Mouse (Mus musculus) heart, embryonic 13.5 days (tissue): ENCODE data around the gene Noct. TPM values are rescaled to one million over a fixed set of nuclear protein-coding genes. Genes with fewer than 3 reads are reported as not detected.

Source experiments
- ATAC-seq: fragments of 200-750 bp; cut with Nextera tagmentation; 2 replicates; pipeline ENCODE4 v1.8.0; 2017; ENCODE audit warnings: moderate TSS enrichment; ENCODE audit not compliant: insufficient number of reproducible peaks, low FRiP score, low TSS enrichment; ENCODE audit errors: extremely low read depth
- H3K27ac ChIP-seq: fragments of 300-500 bp; sonication (generic); replicated peaks from 2 replicates; pipeline ENCODE4 v1.5.1; 2015; ENCODE audit warnings: moderate library complexity, mild to moderate bottlenecking, inconsistent platforms
- H3K27me3 ChIP-seq: fragments of 300-500 bp; sonication (generic); replicated peaks from 2 replicates; pipeline ENCODE4 v1.6.1; 2015; ENCODE audit warnings: mild to moderate bottlenecking, inconsistent platforms
- H3K36me3 ChIP-seq: fragments of 300-500 bp; sonication (generic); 2 replicates; pipeline ENCODE4 v1.6.1; 2015; ENCODE audit warnings: mild to moderate bottlenecking, inconsistent platforms
- H3K4me1 ChIP-seq: fragments of 300-500 bp; sonication (generic); 2 replicates; pipeline ENCODE4 v1.6.1; 2015; ENCODE audit warnings: inconsistent platforms
- H3K4me2 ChIP-seq: fragments of 300-500 bp; sonication (generic); 2 replicates; pipeline ENCODE4 v1.6.1; 2015; ENCODE audit warnings: inconsistent platforms, mild to moderate bottlenecking, moderate library complexity
- H3K4me3 ChIP-seq: fragments of 300-500 bp; sonication (generic); 2 replicates; pipeline ENCODE4 v1.5.1; 2015; ENCODE audit warnings: moderate library complexity, mild to moderate bottlenecking, inconsistent platforms
- H3K9ac ChIP-seq: fragments of 300-500 bp; sonication (generic); 2 replicates; pipeline ENCODE4 v1.6.1; 2015; ENCODE audit warnings: inconsistent platforms, mild to moderate bottlenecking, moderate library complexity
- H3K9me3 ChIP-seq: fragments of 300-500 bp; sonication (generic); 2 replicates; pipeline ENCODE4 v1.6.1; 2016; ENCODE audit warnings: inconsistent platforms
- WGBS: fragments of 180-500 bp; shearing (Covaris S2); methylation state at CpG from one replicate; pipeline ENCODE4 v1.1.7; 2015; ENCODE audit warnings: mixed read lengths; 5-methylcytosine and 5-hydroxymethylcytosine counted together
- polyA plus RNA-seq: library from polyadenylated mRNA; unstranded; fragments of >200 nt; fragmentation: Nextera tagmentation; extraction: Ambion mirVana; gene quantifications from 2 replicates; pipeline ENCODE4 v1.2.1, GENCODE M21; 2015

Gene Noct
- polyA plus RNA-seq, 1 experiment from 2014 or later, result 8.6 TPM

DNA sequence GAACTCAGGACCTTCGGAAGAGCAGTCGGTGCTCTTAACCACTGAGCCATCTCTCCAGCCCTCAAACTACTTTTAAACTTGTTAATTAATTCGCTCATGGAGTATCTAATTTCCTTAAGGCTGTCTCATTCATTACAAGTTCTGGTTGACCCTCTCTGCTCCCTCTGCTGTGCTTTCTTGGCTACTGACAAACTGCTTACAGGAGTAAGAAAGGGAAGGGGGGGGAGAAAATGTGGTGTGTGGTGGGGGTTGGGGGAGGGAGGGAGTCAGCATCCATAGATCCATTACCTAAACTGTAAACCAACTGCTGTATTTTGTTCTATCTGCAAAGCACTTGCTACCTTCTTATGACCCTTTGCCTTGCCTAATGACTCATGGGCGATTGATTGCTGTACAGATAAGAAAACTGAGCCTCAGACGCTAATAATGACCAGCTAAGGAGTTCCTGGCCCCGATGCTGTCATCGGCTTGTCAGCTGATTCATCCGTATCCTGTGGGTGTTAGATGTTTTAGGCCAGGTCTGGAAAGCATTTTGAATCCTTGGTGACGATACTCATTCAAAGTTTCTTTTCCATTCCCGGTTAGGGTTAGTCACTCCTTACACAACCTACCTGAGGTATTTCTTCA, 1.3 kb upstream of the Noct start:
- no peak for ATAC-seq
- Histone ChIP-seq H3K4me3 (0 out of 2 replicates have a peak overlapping the region, but pooled peaks have one; percentile 95), H3K4me2 (peak overlapping the region; percentile 91), H3K9me3 (no peaks in the 10 kb centered on the region), H3K27ac (peak overlapping the region; percentile 42; the same call in 1 of the 2 replicates), H3K9ac (0 out of 2 replicates have a peak overlapping the region, but pooled peaks have one; percentile 14), H3K4me1 (peaks cover 56% of the 10 kb centered on the region), H3K36me3 (no peaks in the 10 kb centered on the region), H3K27me3 (no peaks in the 10 kb centered on the region)
- WGBS, result 46% methylated on average over 10 of the region's 10 CpGs

- no peaks in the 10 kb centered on the region for H3K27me3 ChIP-seq
- no peaks in the 10 kb centered on the region for H3K9me3 ChIP-seq
- H3K9ac ChIP-seq, result peak overlapping the region; percentile 94; the same call in 1 of the 2 replicates
- peak overlapping the region; percentile 42; the same call in 1 of the 2 replicates for H3K27ac ChIP-seq
- H3K4me3 ChIP-seq, result peak overlapping the region; percentile 95
- no peaks in the 10 kb centered on the region for H3K36me3 ChIP-seq
- 26% methylated on average over 5 of the region's 5 CpGs for WGBS
- peaks cover 57% of the 10 kb centered on the region for H3K4me1 ChIP-seq
- ATAC-seq, result no peak
- peak overlapping the region; percentile 91 for H3K4me2 ChIP-seq
Measured at GRCm38 (mm10) chr3:51223556-51223955, 691 bp upstream of the Noct start.

DNA sequence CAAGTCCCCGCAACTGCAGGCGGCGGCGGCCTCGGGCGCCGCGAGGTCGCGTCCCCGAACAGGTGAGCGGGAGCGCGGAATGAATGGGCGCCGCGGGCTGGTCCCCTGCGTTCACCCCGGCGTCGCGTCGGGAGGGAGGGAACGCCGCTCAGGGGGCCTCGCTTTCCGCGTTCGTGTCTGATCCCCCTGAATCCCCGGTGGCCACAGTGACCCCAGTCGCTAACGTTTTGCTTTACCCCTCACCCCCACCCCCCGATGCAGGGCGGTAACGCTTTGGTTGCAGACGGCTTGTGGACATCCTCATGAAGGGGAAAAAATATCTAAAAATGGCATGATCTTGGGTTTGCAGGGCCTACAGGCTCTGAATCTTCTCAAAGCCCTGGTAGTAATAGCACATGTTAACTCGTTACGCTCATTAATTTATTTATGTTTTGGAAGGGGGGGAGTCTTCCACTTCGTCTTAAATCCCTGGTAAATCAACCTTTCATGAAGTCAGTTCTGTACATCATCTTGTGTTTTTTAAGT, 1.0 kb downstream of the Noct start:
- Histone ChIP-seq H3K27me3 (no peaks in the 10 kb centered on the region), H3K4me3 (peak overlapping the region; percentile 95), H3K27ac (peak overlapping the region; percentile 96), H3K4me1 (peaks cover 72% of the 10 kb centered on the region), H3K9ac (peak overlapping the region; percentile 94), H3K36me3 (no peaks in the 10 kb centered on the region), H3K9me3 (no peaks in the 10 kb centered on the region), H3K4me2 (peak overlapping the region; percentile 91)
- no peak for ATAC-seq
- 2% methylated on average over 39 of the region's 39 CpGs for WGBS

DNA sequence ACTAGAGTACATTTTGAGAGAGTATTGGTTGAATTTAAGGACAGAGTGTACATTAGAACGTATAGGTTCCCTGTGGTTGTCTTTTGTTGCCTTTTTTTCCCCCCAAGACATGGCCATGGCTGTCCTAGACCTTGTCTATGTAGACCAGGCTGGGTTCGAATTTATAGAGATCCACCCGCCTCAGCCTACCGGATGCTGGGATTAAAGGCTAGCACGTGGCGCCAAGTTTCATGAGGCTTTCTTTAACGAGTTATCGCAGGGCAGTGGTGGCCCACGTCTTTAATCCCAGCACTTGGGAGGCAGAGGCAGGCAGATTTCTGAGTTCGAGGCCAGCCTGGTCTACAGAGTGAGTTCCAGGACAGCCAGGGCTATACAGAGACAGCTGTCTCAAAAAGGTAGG, 1.7 kb downstream of the Noct start:
- Histone ChIP-seq H3K4me1 (peaks cover 72% of the 10 kb centered on the region), H3K4me2 (peak overlapping the region; percentile 91), H3K27ac (no peak overlapping the region), H3K27me3 (no peaks in the 10 kb centered on the region), H3K9ac (peak overlapping the region; percentile 94; the same call in 1 of the 2 replicates), H3K36me3 (no peaks in the 10 kb centered on the region), H3K4me3 (peak overlapping the region; percentile 95), H3K9me3 (no peaks in the 10 kb centered on the region)
- 91% methylated on average over 10 of the region's 10 CpGs for WGBS
- no peak for ATAC-seq

- 74% methylated on average over 3 of the region's 3 CpGs for WGBS
- ATAC-seq, result no peak
- H3K4me2 ChIP-seq, result peak overlapping the region; percentile 91
- no peaks in the 10 kb centered on the region for H3K27me3 ChIP-seq
- H3K36me3 ChIP-seq, result no peaks in the 10 kb centered on the region
- H3K4me3 ChIP-seq, result peak overlapping the region; percentile 95
- H3K4me1 ChIP-seq, result peaks cover 72% of the 10 kb centered on the region
- H3K27ac ChIP-seq, result no peak overlapping the region
- no peaks in the 10 kb centered on the region for H3K9me3 ChIP-seq
- H3K9ac ChIP-seq, result no peak overlapping the region
Measured at GRCm38 (mm10) chr3:51226601-51227000, 2.4 kb downstream of the Noct start.

DNA sequence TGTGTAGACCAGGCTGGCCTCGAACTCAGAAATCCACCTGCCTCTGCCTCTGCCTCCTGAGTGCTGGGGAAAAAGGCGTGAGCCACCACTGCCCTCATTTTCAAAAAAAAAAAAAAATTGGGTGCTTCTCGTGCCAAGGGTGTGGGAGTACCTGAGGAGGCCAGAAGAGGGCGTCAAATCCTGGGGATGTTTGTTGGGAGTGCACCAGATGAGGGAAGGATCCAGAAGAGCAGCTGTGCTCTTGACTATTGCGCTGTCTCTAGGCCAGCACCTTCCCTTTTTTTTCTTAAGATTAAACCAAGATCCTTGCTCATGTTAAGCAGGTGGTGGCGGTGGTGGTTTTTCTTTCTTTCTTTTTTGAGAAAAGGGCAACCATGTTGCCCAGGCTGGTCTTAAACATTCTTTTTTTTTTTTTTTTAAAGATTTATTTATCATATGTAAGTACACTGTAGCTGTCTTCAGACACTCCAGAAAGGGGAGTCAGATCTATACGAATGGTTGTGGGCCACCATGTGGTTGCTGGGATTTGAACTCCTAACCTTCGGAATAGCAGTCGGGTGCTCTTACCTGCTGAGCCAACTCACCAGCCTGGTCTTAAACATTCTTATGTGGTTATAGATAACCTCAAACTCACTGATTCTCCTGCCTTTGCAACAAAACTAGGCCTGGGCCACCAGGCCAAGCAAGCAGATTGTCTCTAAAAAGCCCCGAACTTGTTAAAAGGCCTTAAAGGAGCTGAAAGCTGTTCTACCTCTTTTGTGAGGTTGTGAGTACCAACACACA, 4.0 kb downstream of the Noct start:
- H3K36me3 ChIP-seq, result no peaks in the 10 kb centered on the region
- H3K9ac ChIP-seq, result no peak overlapping the region
- WGBS, result 73% methylated on average over 10 of the region's 10 CpGs
- peaks cover 72% of the 10 kb centered on the region for H3K4me1 ChIP-seq
- no peak for ATAC-seq
- H3K4me3 ChIP-seq, result no peak overlapping the region
- no peak overlapping the region for H3K27ac ChIP-seq
- H3K27me3 ChIP-seq, result no peaks in the 10 kb centered on the region
- H3K4me2 ChIP-seq, result no peak overlapping the region
- H3K9me3 ChIP-seq, result no peaks in the 10 kb centered on the region

- Histone ChIP-seq H3K4me2 (no peak overlapping the region), H3K27me3 (no peaks in the 10 kb centered on the region), H3K27ac (no peak overlapping the region), H3K36me3 (no peaks in the 10 kb centered on the region), H3K9me3 (no peaks in the 10 kb centered on the region), H3K4me3 (no peak overlapping the region), H3K4me1 (peaks cover 72% of the 10 kb centered on the region), H3K9ac (no peak overlapping the region)
- 83% methylated on average over 9 of the region's 9 CpGs for WGBS
- no peak for ATAC-seq
Measured at GRCm38 (mm10) chr3:51228821-51229205, 4.6 kb downstream of the Noct start.

DNA sequence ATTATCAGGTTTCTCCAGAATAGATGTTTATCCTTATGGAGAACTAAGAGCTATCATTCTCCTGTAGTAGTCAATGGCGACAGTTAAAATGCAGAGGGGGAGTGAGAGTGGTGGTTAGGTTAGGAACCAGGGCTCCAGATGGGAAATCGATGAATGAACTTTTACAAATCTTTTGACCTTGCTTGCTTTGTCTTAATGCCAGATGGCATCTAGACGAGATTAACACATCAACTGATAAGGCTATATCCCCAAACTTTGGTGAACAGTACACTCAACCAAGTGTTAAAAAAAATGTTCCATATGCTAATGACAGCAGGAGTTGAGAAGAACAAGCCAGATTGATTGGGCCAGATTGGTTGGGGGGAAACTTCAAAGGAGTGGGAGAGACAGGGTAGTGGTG, 5.0 kb downstream of the Noct start:
- Histone ChIP-seq H3K4me2 (no peak overlapping the region), H3K9me3 (no peaks in the 10 kb centered on the region), H3K9ac (no peak overlapping the region), H3K4me3 (no peak overlapping the region), H3K27me3 (no peaks in the 10 kb centered on the region), H3K36me3 (no peaks in the 10 kb centered on the region), H3K27ac (no peak overlapping the region), H3K4me1 (peaks cover 73% of the 10 kb centered on the region)
- 74% methylated on average over 3 of the region's 3 CpGs for WGBS
- no peak for ATAC-seq

- H3K9ac ChIP-seq, result no peak overlapping the region
- 62% methylated on average over 6 of the region's 6 CpGs for WGBS
- no peak for ATAC-seq
- 0 out of 2 replicates have a peak overlapping the region, but pooled peaks have one; percentile 0 for H3K4me2 ChIP-seq
- no peaks in the 10 kb centered on the region for H3K27me3 ChIP-seq
- no peaks in the 10 kb centered on the region for H3K36me3 ChIP-seq
- no peak overlapping the region for H3K4me3 ChIP-seq
- peaks cover 82% of the 10 kb centered on the region for H3K4me1 ChIP-seq
- peak overlapping the region; percentile 56 for H3K27ac ChIP-seq
- H3K9me3 ChIP-seq, result no peaks in the 10 kb centered on the region
Measured at GRCm38 (mm10) chr3:51230146-51230835, 6.0 kb downstream of the Noct start.

DNA sequence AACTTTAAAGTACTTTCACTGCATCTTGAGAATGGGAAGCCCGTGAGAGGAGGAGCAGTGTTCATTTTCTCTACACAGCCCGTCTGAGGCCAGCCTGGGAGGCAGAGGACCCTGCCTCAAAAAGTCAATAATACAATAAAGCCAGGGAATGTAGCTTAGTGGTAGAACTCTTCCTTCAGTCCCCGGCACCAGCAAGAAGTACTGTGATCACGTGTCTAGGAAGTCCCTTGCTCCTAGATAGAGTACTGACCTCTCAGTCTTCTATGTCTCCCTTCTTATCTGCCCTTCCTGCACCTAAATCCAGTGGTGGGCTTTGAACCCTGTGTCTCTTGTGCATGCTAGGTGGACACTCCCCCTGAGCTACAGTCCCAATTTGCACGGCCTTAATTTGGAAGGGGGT, 6.6 kb downstream of the Noct start:
- Histone ChIP-seq H3K4me2 (no peak overlapping the region), H3K36me3 (no peaks in the 10 kb centered on the region), H3K9me3 (no peaks in the 10 kb centered on the region), H3K27me3 (no peaks in the 10 kb centered on the region), H3K4me1 (peaks cover 76% of the 10 kb centered on the region), H3K27ac (peak overlapping the region; percentile 56), H3K4me3 (no peak overlapping the region), H3K9ac (peak overlapping the region; percentile 4; the same call in 1 of the 2 replicates)
- no peak for ATAC-seq
- 53% methylated on average over 5 of the region's 5 CpGs for WGBS

DNA sequence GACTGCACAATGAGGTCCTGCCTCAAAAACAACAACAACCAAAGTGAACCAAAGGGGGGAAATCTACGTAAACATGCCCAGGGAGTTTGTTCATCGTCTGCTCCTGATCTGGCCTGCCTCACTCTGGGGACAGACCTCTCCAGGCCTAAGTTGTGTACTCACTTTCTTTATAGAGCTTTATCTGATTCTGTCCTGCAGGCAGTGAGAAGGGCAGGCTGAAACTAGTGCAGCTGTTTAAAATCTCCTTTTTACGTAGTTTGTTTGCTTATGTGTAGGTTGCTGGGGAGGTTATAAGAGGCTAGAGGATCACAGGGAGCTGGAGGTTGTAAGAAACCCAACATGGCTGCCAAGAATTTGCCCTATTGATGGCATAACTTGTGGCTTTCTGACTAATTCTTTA, 7.3 kb downstream of the Noct start:
- Histone ChIP-seq H3K9me3 (no peaks in the 10 kb centered on the region), H3K9ac (0 out of 2 replicates have a peak overlapping the region, but pooled peaks have one; percentile 4), H3K27me3 (no peaks in the 10 kb centered on the region), H3K4me3 (no peak overlapping the region), H3K27ac (peak overlapping the region; percentile 56), H3K36me3 (no peaks in the 10 kb centered on the region), H3K4me1 (peaks cover 70% of the 10 kb centered on the region), H3K4me2 (no peak overlapping the region)
- WGBS, result 50% methylated on average over 3 of the region's 3 CpGs
- no peak for ATAC-seq
